ENCODE assay signal across 12 mouse cellular contexts in genomic region chr3:90376247-90376585, GRCm38 (mm10). TPM values are rescaled to one million over a fixed set of nuclear protein-coding genes. Genes with fewer than 3 reads are reported as not detected.
A peak's percentile ranks its signal among the peaks of the same experiment; 100 is the strongest.
DNase-seq lines count a peak whose midpoint lies in the region; ATAC-seq and TF ChIP-seq lines count a peak whose summit lies in the region.
"Had no signal": no experiment of that assay in that cellular context is flagged by ENCODE, and none has a peak within 500 bp of the region (broad histone marks: within the 10 kb centered on the region; RNA-seq: fewer than 3 reads in every experiment).

No protein-coding gene starts in this region.

- no peaks in the 10 kb centered on the region for H3K36me3 ChIP-seq in forebrain, embryonic 10.5 days (replicated peaks)
- no peaks in the 10 kb centered on the region for H3K36me3 ChIP-seq in forebrain, postnatal 0 days (ENCODE audit: insufficient read depth)
- no peaks in the 10 kb centered on the region for H3K36me3 ChIP-seq in midbrain, embryonic 10.5 days
- no peaks in the 10 kb centered on the region for H3K36me3 ChIP-seq in midbrain, embryonic 16.5 days (ENCODE audit: control insufficient read depth, insufficient read depth, low read length)
- H3K36me3 ChIP-seq in liver, embryonic 14.5 days (replicated peaks; ENCODE audit: control insufficient read depth, insufficient read depth, low read depth), result no peaks in the 10 kb centered on the region
- H3K36me3 ChIP-seq: hindbrain, embryonic 15.5 days; limb, embryonic 10.5 days had no signal

- no peak for DNase-seq in forebrain, embryonic 10.5 days (ENCODE audit: extremely low spot score, low spot score)
- no peak for DNase-seq in forebrain, postnatal 0 days
- peak; percentile 85 for DNase-seq in midbrain, embryonic 10.5 days (ENCODE audit: low spot score)
- DNase-seq in liver, embryonic 14.5 days (ENCODE audit: low read depth in 3 of 3, low spot score in 3 of 3), result no peak
- DNase-seq in cerebellum, postnatal 36 days, result no peak
- no peak for DNase-seq in left cerebral cortex, adult 11 months (ENCODE audit: low spot score)
- no peak for DNase-seq in spleen, adult 18-20 months
- DNase-seq: cerebellum, adult 8-10 months had no signal

- no peaks in the 10 kb centered on the region for H3K27me3 ChIP-seq in forebrain, embryonic 10.5 days (ENCODE audit: poor library complexity, severe bottlenecking)
- H3K27me3 ChIP-seq in forebrain, postnatal 0 days (ENCODE audit: insufficient read depth, low read length), result no peaks in the 10 kb centered on the region
- H3K27me3 ChIP-seq in midbrain, embryonic 10.5 days (ENCODE audit: low read depth, poor library complexity, severe bottlenecking), result no peaks in the 10 kb centered on the region; the same call in 1 of the 2 replicates
- H3K27me3 ChIP-seq in midbrain, embryonic 16.5 days (ENCODE audit: control insufficient read depth, insufficient read depth, low read depth, low read length), result no peaks in the 10 kb centered on the region
- H3K27me3 ChIP-seq in liver, embryonic 14.5 days (ENCODE audit: control insufficient read depth, insufficient read depth, low read length), result no peaks in the 10 kb centered on the region
- H3K27me3 ChIP-seq: hindbrain, embryonic 15.5 days had no signal

- H3K4me3 ChIP-seq in forebrain, embryonic 10.5 days, result no peak overlapping the region; the same call in 1 of the 2 replicates
- no peak overlapping the region for H3K4me3 ChIP-seq in forebrain, postnatal 0 days (ENCODE audit: low read depth, low read length)
- H3K4me3 ChIP-seq in midbrain, embryonic 10.5 days, result peak overlapping the region; percentile 9; the same call in 1 of the 2 replicates
- H3K4me3 ChIP-seq in midbrain, embryonic 16.5 days (ENCODE audit: low read depth, low read length), result no peak overlapping the region
- no peak overlapping the region for H3K4me3 ChIP-seq in liver, embryonic 14.5 days (ENCODE audit: insufficient read depth in 1 of 2, low read depth in 2 of 2, low read length in 2 of 2)
- H3K4me3 ChIP-seq: hindbrain, embryonic 15.5 days; limb, embryonic 10.5 days; myocyte had no signal

- no peak for ATAC-seq in forebrain, postnatal 0 days
- ATAC-seq in midbrain, embryonic 16.5 days, result no peak
- ATAC-seq in liver, embryonic 14.5 days (ENCODE audit: insufficient read depth), result peak; percentile 25; the same call in 1 of the 2 replicates

- H3K9me3 ChIP-seq in forebrain, embryonic 10.5 days, result no peaks in the 10 kb centered on the region
- no peaks in the 10 kb centered on the region for H3K9me3 ChIP-seq in forebrain, postnatal 0 days (ENCODE audit: low read length)
- H3K9me3 ChIP-seq in midbrain, embryonic 10.5 days (replicated peaks), result no peaks in the 10 kb centered on the region
- H3K9me3 ChIP-seq in midbrain, embryonic 16.5 days (replicated peaks; ENCODE audit: control insufficient read depth, low read length, poor library complexity, severe bottlenecking), result no peaks in the 10 kb centered on the region
- H3K9me3 ChIP-seq in liver, embryonic 14.5 days (ENCODE audit: control insufficient read depth, low read length), result no peaks in the 10 kb centered on the region
- H3K9me3 ChIP-seq: hindbrain, embryonic 15.5 days; limb, embryonic 10.5 days had no signal

- H3K4me2 ChIP-seq in forebrain, postnatal 0 days (ENCODE audit: low read depth), result no peak overlapping the region
- H3K4me2 ChIP-seq in midbrain, embryonic 16.5 days (ENCODE audit: low read length), result no peak overlapping the region
- H3K4me2 ChIP-seq in liver, embryonic 14.5 days (ENCODE audit: low read depth), result no peak overlapping the region
- H3K4me2 ChIP-seq: hindbrain, embryonic 15.5 days had no signal

- WGBS in forebrain, embryonic 10.5 days, result 64% methylated on average over 1 of the region's 1 CpGs
- WGBS in forebrain, postnatal 0 days, result 31% methylated on average over 1 of the region's 1 CpGs
- 40% methylated on average over 1 of the region's 1 CpGs for WGBS in midbrain, embryonic 10.5 days
- 62% methylated on average over 1 of the region's 1 CpGs for WGBS in midbrain, embryonic 16.5 days
- whole genome bisulfite sequencing in liver, embryonic 14.5 days (ENCODE audit: insufficient replicate concordance), result 57% methylated on average over 1 of the region's 1 CpGs

- no peak overlapping the region for H3K9ac ChIP-seq in forebrain, postnatal 0 days
- no peak overlapping the region for H3K9ac ChIP-seq in midbrain, embryonic 16.5 days (ENCODE audit: low read depth, low read length)
- H3K9ac ChIP-seq in liver, embryonic 14.5 days (replicated peaks), result no peak overlapping the region
- H3K9ac ChIP-seq: hindbrain, embryonic 15.5 days had no signal

- H3K4me1 ChIP-seq in forebrain, embryonic 10.5 days, result peaks cover 16% of the 10 kb centered on the region
- no peaks in the 10 kb centered on the region for H3K4me1 ChIP-seq in forebrain, postnatal 0 days (ENCODE audit: insufficient read depth)
- H3K4me1 ChIP-seq in midbrain, embryonic 10.5 days, result peaks cover 35% of the 10 kb centered on the region
- H3K4me1 ChIP-seq in midbrain, embryonic 16.5 days (ENCODE audit: control insufficient read depth, insufficient read depth, low read length), result no peaks in the 10 kb centered on the region
- H3K4me1 ChIP-seq in liver, embryonic 14.5 days (replicated peaks; ENCODE audit: control insufficient read depth in 2 of 2, insufficient read depth in 2 of 2, low read length in 1 of 2), result 0 out of 4 replicates have a peak, but pooled peaks cover 0 to 3% of the 10 kb centered on the region in 2 experiments

- H3K27ac ChIP-seq in forebrain, embryonic 10.5 days, result peak overlapping the region; percentile 52
- H3K27ac ChIP-seq in forebrain, postnatal 0 days (ENCODE audit: low read depth, low read length), result no peak overlapping the region
- H3K27ac ChIP-seq in midbrain, embryonic 10.5 days (replicated peaks), result peak overlapping the region; percentile 79
- H3K27ac ChIP-seq in midbrain, embryonic 16.5 days (ENCODE audit: low read length), result no peak overlapping the region
- no peak overlapping the region for H3K27ac ChIP-seq in liver, embryonic 14.5 days
- H3K27ac ChIP-seq: hindbrain, embryonic 15.5 days; limb, embryonic 10.5 days had no signal

- no peak for TF ChIP-seq CTCF in forebrain, postnatal 0 days (IDR thresholded peaks at IDR 0.05; ENCODE audit: low read depth)
- TF ChIP-seq CTCF in liver, embryonic 14.5 days (IDR thresholded peaks at IDR 0.05; ENCODE audit: low read depth), result no peak

- no peak for TF ChIP-seq EP300 in liver, embryonic 14.5 days (IDR thresholded peaks at IDR 0.05; ENCODE audit: low read depth)

RNA-seq across cellular contexts. Expression of gene Slc27a3, which starts 13.5 kb away (rescaled TPM):
- polyA plus RNA-seq in forebrain, embryonic 10.5 days (2016; fragmentation: Nextera tagmentation; extraction: Ambion mirVana), result 18.8 and 20.9 TPM in 2 replicates
- 47.4 and 50.8 TPM in 2 replicates for total RNA-seq in forebrain, postnatal 0 days (2014; rRNA removed)
- polyA plus RNA-seq in forebrain, postnatal 0 days (2015; fragmentation: Nextera tagmentation; extraction: Ambion mirVana), result 23.7 and 25.0 TPM in 2 replicates
- polyA plus RNA-seq in midbrain, embryonic 10.5 days (2016; fragmentation: Nextera tagmentation; extraction: Ambion mirVana), result 16.4 and 20.1 TPM in 2 replicates
- 30.7 and 33.8 TPM in 2 replicates for polyA plus RNA-seq in midbrain, embryonic 16.5 days (2015; fragmentation: Nextera tagmentation; extraction: Ambion mirVana)
- 2.1 TPM in 2 replicates for polyA plus RNA-seq in liver, embryonic 14.5 days (2012; rRNA removed)
- polyA plus RNA-seq in liver, embryonic 14.5 days (2014; fragmentation: Nextera tagmentation; extraction: Ambion mirVana), result 0.76 and 1.0 TPM in 2 replicates

RNA-seq across cellular contexts. Expression of gene Ints3, which starts 57.2 kb away (rescaled TPM):
- 40.9 and 41.9 TPM in 2 replicates for polyA plus RNA-seq in forebrain, embryonic 10.5 days (2016; fragmentation: Nextera tagmentation; extraction: Ambion mirVana)
- total RNA-seq in forebrain, postnatal 0 days (2014; rRNA removed), result 49.7 and 51.5 TPM in 2 replicates
- polyA plus RNA-seq in forebrain, postnatal 0 days (2015; fragmentation: Nextera tagmentation; extraction: Ambion mirVana), result 16.0 and 20.6 TPM in 2 replicates
- polyA plus RNA-seq in midbrain, embryonic 10.5 days (2016; fragmentation: Nextera tagmentation; extraction: Ambion mirVana), result 36.2 and 36.9 TPM in 2 replicates
- polyA plus RNA-seq in midbrain, embryonic 16.5 days (2015; fragmentation: Nextera tagmentation; extraction: Ambion mirVana), result 30.8 and 31.7 TPM in 2 replicates
- polyA plus RNA-seq in liver, embryonic 14.5 days (2012; rRNA removed), result 11.3 and 12.7 TPM in 2 replicates
- polyA plus RNA-seq in liver, embryonic 14.5 days (2014; fragmentation: Nextera tagmentation; extraction: Ambion mirVana), result 6.6 and 9.4 TPM in 2 replicates

Comparison
In these comparisons a context has a peak if more than half of its experiments do, and no peak if none do; other contexts are left out.
1. H3K27ac ChIP-seq: peak in forebrain, embryonic 10.5 days (single experiment) and midbrain, embryonic 10.5 days (single experiment); none in forebrain, postnatal 0 days (single experiment), midbrain, embryonic 16.5 days (single experiment) and liver, embryonic 14.5 days (single experiment).